Mouse (Mus musculus) cerebellum, adult 11-12 months (tissue): ENCODE results near the gene Six2.

Source experiments
- DNase-seq: peaks from one replicate; pipeline ENCODE4 v3.0.0; 2022

Six2 gene

DNA sequence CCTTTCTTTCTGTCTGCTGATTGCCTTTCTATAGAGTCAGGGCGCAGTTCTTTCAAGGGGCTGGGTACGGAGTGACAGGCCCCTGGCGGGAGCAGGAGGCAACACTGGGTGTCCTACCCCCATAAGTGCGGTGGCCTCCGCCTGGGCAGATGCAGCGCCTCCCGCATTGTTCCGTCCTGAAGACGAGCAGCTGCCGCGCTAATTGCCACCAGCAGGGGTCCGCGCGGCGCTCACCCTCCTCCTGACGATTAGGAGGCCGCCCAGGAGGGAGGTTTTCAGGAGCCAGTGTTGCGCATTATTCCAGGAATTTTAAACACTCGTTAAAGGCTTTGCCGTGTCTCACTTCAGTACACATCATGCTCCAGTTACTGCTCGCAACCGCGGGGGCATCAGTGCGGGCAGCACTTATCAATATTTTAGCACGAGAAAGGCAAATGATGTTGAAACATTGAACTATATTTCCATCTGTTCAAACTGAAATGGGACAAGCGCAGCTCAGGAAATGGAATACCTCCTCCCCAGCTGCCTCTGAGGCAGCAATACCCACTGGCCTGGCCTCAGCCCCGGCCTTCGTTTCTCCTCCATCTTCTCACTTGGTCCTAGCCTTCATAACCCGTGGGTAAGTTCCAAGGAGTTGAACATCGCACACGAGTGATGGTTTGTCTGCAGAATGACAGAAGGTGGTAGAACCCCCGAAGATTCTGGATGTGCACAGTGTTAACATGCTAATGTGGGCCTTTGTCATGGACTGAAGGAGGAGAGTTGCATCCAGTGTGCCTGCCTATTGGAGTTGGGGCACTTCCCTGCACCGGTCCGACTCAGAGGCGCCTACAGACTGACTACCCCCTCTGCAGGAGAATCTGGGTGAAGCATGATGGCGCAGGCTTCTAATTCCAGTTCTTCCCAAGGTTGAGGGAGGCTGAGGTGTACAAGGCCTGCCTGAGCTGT lies 42.1 kb downstream of the Six2 start:
- DNase-seq = no peak

GRCm38 (mm10) chr17:85645312-85645711 lies 42.8 kb downstream of the Six2 start:
- DNase-seq = no peak

DNA sequence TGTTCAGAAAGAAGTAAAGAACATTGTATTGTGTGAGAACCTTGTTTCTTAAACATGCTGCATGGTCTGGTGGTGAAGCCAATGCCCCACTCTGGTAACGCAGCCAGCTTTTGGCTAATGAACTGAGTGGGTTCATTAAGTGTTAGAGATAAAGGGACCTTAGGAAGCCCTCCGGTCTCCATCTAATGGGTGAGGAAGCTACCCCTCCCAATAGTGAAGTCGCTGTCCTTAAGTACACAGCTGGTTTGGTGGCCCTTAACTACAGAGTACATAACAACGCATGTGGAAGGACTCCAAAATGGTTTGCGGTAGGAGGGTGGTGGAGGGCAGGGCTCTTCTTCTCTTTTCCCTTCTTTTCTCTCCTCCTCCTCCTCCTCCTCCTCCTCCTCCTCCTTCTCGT lies 50.2 kb downstream of the Six2 start:
- no peak for DNase-seq
